Mouse (Mus musculus): ENCODE data around the gene Rptor. TPM values are rescaled to one million over a fixed set of nuclear protein-coding genes. Genes with fewer than 3 reads are reported as not detected.

The Rptor gene
- total and polyA plus RNA-seq, 2 experiments from 2014 or later: 8.0 to 46.7 TPM

DNA sequence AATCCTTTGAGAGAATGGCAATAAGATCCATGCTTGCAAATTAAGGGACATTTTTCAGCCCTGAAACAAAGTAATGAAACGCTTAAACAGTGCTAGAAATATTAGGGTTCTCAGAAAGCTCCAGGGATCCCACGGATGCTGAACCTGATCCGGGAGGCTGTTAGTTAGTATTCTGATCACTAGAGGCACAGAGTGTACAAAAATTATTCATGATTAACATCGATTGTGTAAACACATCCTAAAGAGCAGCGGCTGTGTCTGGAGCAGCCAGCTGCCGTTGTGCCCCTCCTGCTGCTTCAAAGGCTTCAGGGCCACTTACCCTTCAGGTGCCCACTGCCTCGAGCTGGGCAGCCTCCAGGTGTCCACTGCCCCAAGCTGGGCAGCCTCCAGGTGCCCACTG, 185.8 kb downstream of the Rptor start:
- DNase-seq (no peak), ATAC-seq (no peak)
- no peaks in the 10 kb centered on the region for H3K4me1 ChIP-seq (ENCODE audit: insufficient read depth)
- WGBS: 43% methylated on average over 7 of the region's 7 CpGs
- H3K9ac ChIP-seq: no peak overlapping the region
- H3K9me3 ChIP-seq (ENCODE audit: low read length): no peaks in the 10 kb centered on the region
- no peaks in the 10 kb centered on the region for H3K27me3 ChIP-seq (ENCODE audit: insufficient read depth, low read length)
- no peak overlapping the region for H3K27ac ChIP-seq (ENCODE audit: low read depth, low read length)
- no peaks in the 10 kb centered on the region for H3K36me3 ChIP-seq (ENCODE audit: insufficient read depth)
- H3K4me2 ChIP-seq (ENCODE audit: low read depth): no peak overlapping the region
- no peak for TF ChIP-seq CTCF (IDR thresholded peaks at IDR 0.05; ENCODE audit: low read depth)
- H3K4me3 ChIP-seq (ENCODE audit: low read depth, low read length): no peak overlapping the region

DNA sequence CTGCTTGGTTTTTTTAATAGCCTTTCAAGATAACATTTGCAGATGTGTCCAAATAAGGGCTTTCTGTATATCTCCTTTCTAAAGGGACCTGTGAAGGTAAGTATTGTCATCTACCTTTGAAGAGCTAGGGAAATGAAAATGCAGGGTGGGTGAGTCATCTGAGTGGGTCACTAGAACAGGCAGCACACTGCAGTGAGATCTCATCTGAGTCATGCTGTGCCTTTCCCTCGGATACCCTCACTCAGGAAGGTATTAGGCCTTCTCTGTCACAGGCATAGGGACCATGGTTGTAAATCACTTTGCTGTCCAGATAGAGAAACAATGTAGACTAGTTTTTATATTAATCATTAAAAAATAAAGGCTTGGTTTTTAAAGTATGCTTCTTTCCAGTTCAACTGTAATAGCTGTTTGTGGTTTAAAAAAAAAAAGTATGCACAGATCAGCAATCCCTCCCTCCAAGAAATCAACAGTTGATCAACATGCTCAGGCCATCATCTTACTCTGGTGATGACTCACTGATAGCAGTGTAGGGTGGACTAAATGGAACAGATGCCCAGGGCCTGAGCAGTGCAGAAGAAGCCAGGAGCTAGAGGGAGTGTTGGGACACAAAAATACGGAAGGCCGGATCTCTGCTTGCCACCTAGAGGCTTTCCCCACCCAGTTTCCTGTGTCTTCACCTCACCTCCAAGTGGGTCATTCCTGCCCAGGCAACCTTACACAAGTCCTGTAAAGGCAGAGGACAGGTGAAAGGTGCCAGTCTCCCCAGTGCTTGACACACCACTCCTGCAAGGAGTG, 186.4 kb downstream of the Rptor start:
- no peaks in the 10 kb centered on the region for H3K4me1 ChIP-seq (ENCODE audit: insufficient read depth)
- WGBS: 65% methylated on average over 3 of the region's 3 CpGs
- no peak for TF ChIP-seq CTCF (IDR thresholded peaks at IDR 0.05; ENCODE audit: low read depth)
- no peaks in the 10 kb centered on the region for H3K27me3 ChIP-seq (ENCODE audit: insufficient read depth, low read length)
- no peak overlapping the region for H3K9ac ChIP-seq
- no peak overlapping the region for H3K4me3 ChIP-seq (ENCODE audit: low read depth, low read length)
- no peak overlapping the region for H3K4me2 ChIP-seq (ENCODE audit: low read depth)
- no peaks in the 10 kb centered on the region for H3K9me3 ChIP-seq (ENCODE audit: low read length)
- no peak for DNase-seq
- ATAC-seq: no peak
- H3K27ac ChIP-seq (ENCODE audit: low read depth, low read length): no peak overlapping the region
- no peaks in the 10 kb centered on the region for H3K36me3 ChIP-seq (ENCODE audit: insufficient read depth)

DNA sequence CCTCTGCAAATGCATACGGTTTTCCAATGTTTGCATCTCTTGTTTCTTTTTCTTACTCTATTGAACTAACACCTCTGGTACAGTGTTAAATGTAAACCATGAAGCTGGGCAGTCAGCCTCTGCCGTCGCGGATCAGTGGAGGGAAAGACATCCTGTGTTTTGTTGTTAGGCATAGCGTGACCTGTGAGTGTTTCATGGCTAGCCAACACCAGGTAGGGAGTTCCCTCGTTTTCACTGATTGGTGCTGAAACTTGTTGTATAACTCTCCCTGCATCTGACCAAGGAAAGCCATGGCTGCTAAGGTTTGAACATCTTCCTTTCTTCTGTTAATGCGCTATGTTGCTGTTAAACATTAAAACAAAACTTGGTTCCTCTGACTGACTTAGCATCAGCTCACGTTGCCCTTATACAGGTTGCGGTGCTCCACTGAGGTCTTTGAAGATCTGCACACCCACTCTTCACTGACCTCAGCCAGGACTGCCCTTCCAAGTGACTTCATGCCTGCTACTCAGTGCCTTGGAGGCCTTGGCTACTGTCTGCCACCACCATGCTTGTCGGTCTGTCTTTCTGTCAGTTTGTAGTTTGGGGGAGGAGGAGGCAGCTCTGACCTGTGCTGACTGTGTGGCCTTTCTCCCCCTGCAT, 189.3 kb downstream of the Rptor start:
- H3K27me3 ChIP-seq (ENCODE audit: insufficient read depth, low read length): no peaks in the 10 kb centered on the region
- ATAC-seq: no peak

DNA sequence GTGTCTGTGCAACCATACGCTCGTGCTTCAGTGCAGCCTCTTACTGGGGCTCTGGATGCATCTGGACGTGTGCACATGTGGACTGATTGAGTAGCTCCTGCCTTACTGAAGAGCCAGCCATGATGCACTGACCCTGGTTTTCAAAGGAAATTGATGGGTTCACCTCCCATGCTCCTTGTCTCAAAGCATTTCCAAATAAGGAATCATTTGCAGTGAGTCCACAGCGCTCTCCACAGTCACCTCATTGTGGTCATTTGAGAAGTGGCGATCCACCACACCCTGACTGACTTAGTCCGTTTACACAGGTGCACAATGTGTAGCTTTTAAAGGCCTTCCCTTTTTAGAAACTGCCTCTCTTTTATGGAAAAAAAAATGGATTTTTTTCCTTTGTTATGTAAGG, 190.7 kb downstream of the Rptor start:
- no peak overlapping the region for H3K9ac ChIP-seq
- peaks cover 13% of the 10 kb centered on the region for H3K4me1 ChIP-seq (ENCODE audit: insufficient read depth)
- no peak overlapping the region for H3K4me2 ChIP-seq (ENCODE audit: low read depth)
- WGBS: 75% methylated on average over 6 of the region's 6 CpGs
- H3K27me3 ChIP-seq (ENCODE audit: insufficient read depth, low read length): no peaks in the 10 kb centered on the region
- no peak for ATAC-seq
- no peak overlapping the region for H3K4me3 ChIP-seq (ENCODE audit: low read depth, low read length)
- TF ChIP-seq CTCF (IDR thresholded peaks at IDR 0.05; ENCODE audit: low read depth): no peak
- H3K36me3 ChIP-seq (ENCODE audit: insufficient read depth): no peaks in the 10 kb centered on the region
- H3K27ac ChIP-seq (ENCODE audit: low read depth, low read length): no peak overlapping the region
- no peaks in the 10 kb centered on the region for H3K9me3 ChIP-seq (ENCODE audit: low read length)
- DNase-seq: no peak

More for the DNA sequence above, 189.3 kb downstream of the Rptor start:
- no peak for DNase-seq
- TF ChIP-seq CTCF (IDR thresholded peaks at IDR 0.05; ENCODE audit: low read depth): no peak
- Histone ChIP-seq H3K36me3 (ENCODE audit: insufficient read depth) (no peaks in the 10 kb centered on the region), H3K9me3 (ENCODE audit: low read length) (no peaks in the 10 kb centered on the region), H3K27ac (ENCODE audit: low read depth, low read length) (no peak overlapping the region), H3K4me1 (ENCODE audit: insufficient read depth) (peaks cover 11% of the 10 kb centered on the region), H3K4me3 (ENCODE audit: low read depth, low read length) (no peak overlapping the region), H3K9ac (no peak overlapping the region), H3K4me2 (ENCODE audit: low read depth) (no peak overlapping the region)
- 86% methylated on average over 10 of the region's 10 CpGs for WGBS

DNA sequence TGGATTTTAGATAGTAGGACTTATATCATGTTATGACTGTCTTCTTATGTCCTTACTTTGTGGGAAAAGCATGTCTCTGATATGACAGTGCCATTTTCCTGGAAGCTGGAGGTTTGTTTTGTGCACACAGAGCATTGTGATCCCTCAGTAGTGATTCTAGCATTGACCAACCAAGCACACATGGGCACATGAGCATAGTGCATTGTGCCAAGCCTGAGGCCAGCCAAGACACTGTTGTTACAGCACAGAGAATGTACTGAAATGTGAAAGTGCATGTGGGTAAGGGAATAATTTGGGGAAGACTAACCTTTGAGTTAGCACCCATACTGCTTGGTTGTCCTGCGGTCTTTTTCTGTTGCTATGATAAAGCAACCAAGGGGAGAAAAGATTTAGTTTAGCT, 191.3 kb downstream of the Rptor start:
- DNase-seq: no peak
- H3K27ac ChIP-seq (ENCODE audit: low read depth, low read length): no peak overlapping the region
- ATAC-seq: no peak
- H3K4me1 ChIP-seq (ENCODE audit: insufficient read depth): peaks cover 13% of the 10 kb centered on the region
- H3K27me3 ChIP-seq (ENCODE audit: insufficient read depth, low read length): no peaks in the 10 kb centered on the region
- TF ChIP-seq CTCF (IDR thresholded peaks at IDR 0.05; ENCODE audit: low read depth): no peak
- no peak overlapping the region for H3K9ac ChIP-seq
- 98% methylated on average over 1 of the region's 1 CpGs for WGBS
- H3K36me3 ChIP-seq (ENCODE audit: insufficient read depth): no peaks in the 10 kb centered on the region
- no peak overlapping the region for H3K4me3 ChIP-seq (ENCODE audit: low read depth, low read length)
- no peaks in the 10 kb centered on the region for H3K9me3 ChIP-seq (ENCODE audit: low read length)
- H3K4me2 ChIP-seq (ENCODE audit: low read depth): no peak overlapping the region

DNA sequence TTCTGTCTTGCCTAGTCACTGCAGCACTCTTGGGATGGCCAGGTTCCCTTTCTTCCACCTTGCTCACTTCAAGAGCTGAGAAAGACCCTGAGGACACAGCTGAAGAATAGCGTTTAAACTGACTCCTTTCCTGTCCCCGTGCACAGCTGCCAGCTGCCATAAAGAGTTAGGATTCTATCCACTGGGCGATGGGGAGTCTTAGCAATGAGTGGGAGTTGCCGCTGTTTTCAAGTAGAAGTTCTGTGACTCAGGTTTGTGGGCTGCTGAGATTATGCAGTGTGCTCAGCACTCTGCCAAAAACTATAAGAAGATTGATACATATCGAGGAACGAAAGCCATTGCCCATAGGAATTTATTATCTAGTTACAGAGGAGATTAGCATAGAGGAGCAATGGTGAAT, 192.0 kb downstream of the Rptor start:
- H3K27ac ChIP-seq (ENCODE audit: low read depth, low read length): no peak overlapping the region
- H3K4me3 ChIP-seq (ENCODE audit: low read depth, low read length): no peak overlapping the region
- peaks cover 13% of the 10 kb centered on the region for H3K4me1 ChIP-seq (ENCODE audit: insufficient read depth)
- no peak for TF ChIP-seq CTCF (IDR thresholded peaks at IDR 0.05; ENCODE audit: low read depth)
- no peak for DNase-seq
- H3K36me3 ChIP-seq (ENCODE audit: insufficient read depth): no peaks in the 10 kb centered on the region
- WGBS: 81% methylated on average over 6 of the region's 6 CpGs
- no peak overlapping the region for H3K4me2 ChIP-seq (ENCODE audit: low read depth)
- ATAC-seq: no peak
- no peaks in the 10 kb centered on the region for H3K9me3 ChIP-seq (ENCODE audit: low read length)
- no peaks in the 10 kb centered on the region for H3K27me3 ChIP-seq (ENCODE audit: insufficient read depth, low read length)
- no peak overlapping the region for H3K9ac ChIP-seq

DNA sequence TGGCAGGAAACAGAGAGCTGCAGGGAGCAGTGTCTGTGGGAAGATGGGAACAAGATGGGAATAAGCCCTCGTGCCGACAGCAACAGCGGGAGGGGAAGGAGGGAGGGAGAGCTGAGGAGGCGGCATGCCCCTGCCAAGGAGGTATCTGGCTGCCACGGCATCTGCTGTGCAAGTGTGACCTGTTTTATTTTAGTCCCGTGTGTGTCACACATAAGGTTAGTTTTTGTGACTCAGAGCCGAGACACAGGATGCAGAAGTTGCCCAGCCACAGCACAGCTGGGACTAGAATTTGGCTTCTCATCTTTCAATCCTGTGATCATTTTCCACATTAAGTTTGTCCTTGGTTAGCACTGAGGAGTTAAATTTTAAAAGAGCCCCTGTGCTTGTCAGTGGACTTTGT, 193.7 kb downstream of the Rptor start:
- 45% methylated on average over 7 of the region's 7 CpGs for WGBS
- TF ChIP-seq CTCF (IDR thresholded peaks at IDR 0.05; ENCODE audit: low read depth): no peak
- no peak overlapping the region for H3K4me3 ChIP-seq (ENCODE audit: low read depth, low read length)
- H3K9me3 ChIP-seq (ENCODE audit: low read length): no peaks in the 10 kb centered on the region
- no peak overlapping the region for H3K27ac ChIP-seq (ENCODE audit: low read depth, low read length)
- H3K36me3 ChIP-seq (ENCODE audit: insufficient read depth): no peaks in the 10 kb centered on the region
- ATAC-seq (peak; percentile 73), DNase-seq (peak; percentile 37)
- H3K9ac ChIP-seq: no peak overlapping the region
- peaks cover 13% of the 10 kb centered on the region for H3K4me1 ChIP-seq (ENCODE audit: insufficient read depth)
- no peaks in the 10 kb centered on the region for H3K27me3 ChIP-seq (ENCODE audit: insufficient read depth, low read length)
- no peak overlapping the region for H3K4me2 ChIP-seq (ENCODE audit: low read depth)
